Comparison of ENCODE assay signal across 7 mouse cellular contexts in genomic region chr11:53456474-53457371, GRCm38 (mm10). TPM values are rescaled to one million over a fixed set of nuclear protein-coding genes. Genes with fewer than 3 reads are reported as not detected.
DNase-seq lines count a peak whose midpoint lies in the region; ATAC-seq and TF ChIP-seq lines count a peak whose summit lies in the region.

Gm10447 (minus strand) TSS chr11:53457110.
Shroom1 (plus strand) TSS chr11:53457205.

- H3K4me1 ChIP-seq in intestine, embryonic 14.5 days (replicated peaks; ENCODE audit: control insufficient read depth, insufficient read depth, low read length) = no peaks in the 10 kb centered on the region
- peaks cover 0 to 2% of the 10 kb centered on the region in 2 experiments; a peak in 2 of 4 replicates for H3K4me1 ChIP-seq in liver, embryonic 14.5 days (replicated peaks; ENCODE audit: control insufficient read depth in 2 of 2, insufficient read depth in 2 of 2, low read length in 1 of 2)
- no peaks in the 10 kb centered on the region for H3K4me1 ChIP-seq in neural tube, embryonic 11.5 days (ENCODE audit: control insufficient read depth, insufficient read depth, low read length)

- peak; percentile 85 for ATAC-seq in intestine, embryonic 14.5 days (replicated peaks; ENCODE audit: low FRiP score, low TSS enrichment, low read depth)
- ATAC-seq in liver, embryonic 14.5 days (ENCODE audit: insufficient read depth) = peak; percentile 58
- ATAC-seq in neural tube, embryonic 11.5 days (ENCODE audit: insufficient read depth, low FRiP score, low TSS enrichment) = no peak; the same call in 1 of the 2 replicates

- H3K27me3 ChIP-seq in intestine, embryonic 14.5 days (replicated peaks; ENCODE audit: control insufficient read depth, insufficient read depth, low read length) = peaks cover 15% of the 10 kb centered on the region
- peaks cover 25% of the 10 kb centered on the region for H3K27me3 ChIP-seq in liver, embryonic 14.5 days (ENCODE audit: control insufficient read depth, insufficient read depth, low read length)
- peaks cover 22% of the 10 kb centered on the region for H3K27me3 ChIP-seq in neural tube, embryonic 11.5 days (ENCODE audit: control insufficient read depth, insufficient read depth, low read length)

- peak within 1 kb of the TSS; percentile 49 for H3K9ac ChIP-seq in intestine, embryonic 14.5 days (ENCODE audit: low read length)
- H3K9ac ChIP-seq in liver, embryonic 14.5 days (replicated peaks) = no peak within 1 kb of the TSS; the same call in 1 of the 2 replicates
- H3K9ac ChIP-seq in neural tube, embryonic 11.5 days (ENCODE audit: low read length) = peak within 1 kb of the TSS; percentile 39; the same call in 1 of the 2 replicates

- no peak within 1 kb of the TSS for H3K27ac ChIP-seq in intestine, embryonic 14.5 days (ENCODE audit: low read depth)
- H3K27ac ChIP-seq in liver, embryonic 14.5 days = no peak within 1 kb of the TSS
- H3K27ac ChIP-seq in neural tube, embryonic 11.5 days (ENCODE audit: low read depth, low read length) = no peak within 1 kb of the TSS

- no peaks in the 10 kb centered on the region for H3K36me3 ChIP-seq in intestine, embryonic 14.5 days (ENCODE audit: control insufficient read depth, insufficient read depth, low read length)
- no peaks in the 10 kb centered on the region for H3K36me3 ChIP-seq in liver, embryonic 14.5 days (replicated peaks; ENCODE audit: control insufficient read depth, insufficient read depth, low read depth)
- H3K36me3 ChIP-seq in neural tube, embryonic 11.5 days (ENCODE audit: control insufficient read depth, insufficient read depth, low read length) = no peaks in the 10 kb centered on the region

- H3K9me3 ChIP-seq in intestine, embryonic 14.5 days (ENCODE audit: control insufficient read depth, low read length) = no peaks in the 10 kb centered on the region
- H3K9me3 ChIP-seq in liver, embryonic 14.5 days (ENCODE audit: control insufficient read depth, low read length) = no peaks in the 10 kb centered on the region
- no peaks in the 10 kb centered on the region for H3K9me3 ChIP-seq in neural tube, embryonic 11.5 days (ENCODE audit: control insufficient read depth, low read length)

- H3K4me3 ChIP-seq in intestine, embryonic 14.5 days (ENCODE audit: low read depth, low read length) = peak within 1 kb of the TSS; percentile 56
- H3K4me3 ChIP-seq in liver, embryonic 14.5 days (ENCODE audit: insufficient read depth in 1 of 2, low read depth in 2 of 2, low read length in 2 of 2) = peak within 1 kb of the TSS; percentile 45 to 48
- H3K4me3 ChIP-seq in neural tube, embryonic 11.5 days (ENCODE audit: low read depth, low read length) = peak within 1 kb of the TSS; percentile 41

- DNase-seq in ZHBTc4 (ENCODE audit: low read depth, low spot score) = peak; percentile 78
- DNase-seq in cerebellum, postnatal 14 days = peak; percentile 63
- peak; percentile 39 for DNase-seq in gastrocnemius, postnatal 25 days
- peak; percentile 77 for DNase-seq in intestine, embryonic 14.5 days (ENCODE audit: low spot score)
- no peak for DNase-seq in liver, embryonic 14.5 days (ENCODE audit: low read depth in 3 of 3, low spot score in 3 of 3)
- peak; percentile 63 for DNase-seq in neural tube, embryonic 11.5 days (ENCODE audit: low spot score)
- no peak for DNase-seq in layer of hippocampus, adult 9-10 months (ENCODE audit: low spot score)

- 4% methylated on average over 42 of the region's 42 CpGs for WGBS in intestine, embryonic 14.5 days
- 4% methylated on average over 40 of the region's 42 CpGs for WGBS in liver, embryonic 14.5 days (ENCODE audit: insufficient replicate concordance)
- WGBS in neural tube, embryonic 11.5 days = 5% methylated on average over 42 of the region's 42 CpGs

- peak within 1 kb of the TSS; percentile 87 for H3K4me2 ChIP-seq in intestine, embryonic 14.5 days (ENCODE audit: low read length)
- H3K4me2 ChIP-seq in liver, embryonic 14.5 days (ENCODE audit: low read depth) = peak within 1 kb of the TSS; percentile 39
- peak within 1 kb of the TSS; percentile 61 for H3K4me2 ChIP-seq in neural tube, embryonic 11.5 days (ENCODE audit: low read depth)

- TF ChIP-seq EP300 in liver, embryonic 14.5 days (IDR thresholded peaks at IDR 0.05; ENCODE audit: low read depth) = no peak

- peak; percentile 28 for TF ChIP-seq CTCF in liver, embryonic 14.5 days (IDR thresholded peaks at IDR 0.05; ENCODE audit: low read depth)

RNA-seq across cellular contexts. Expression of gene Gm10447, which starts in this region (rescaled TPM):
- not detected for total RNA-seq in gastrocnemius, postnatal 25 days (2021)
- polyA plus RNA-seq in intestine, embryonic 14.5 days (2014; fragmentation: Nextera tagmentation; extraction: Ambion mirVana) = not detected in 2 replicates
- 0.15 and 0.19 TPM in 2 replicates for polyA plus RNA-seq in liver, embryonic 14.5 days (2012; rRNA removed)
- not detected in 2 replicates for polyA plus RNA-seq in liver, embryonic 14.5 days (2014; fragmentation: Nextera tagmentation; extraction: Ambion mirVana)
- not detected in 2 replicates for polyA plus RNA-seq in neural tube, embryonic 11.5 days (2014; fragmentation: Nextera tagmentation; extraction: Ambion mirVana)

RNA-seq across cellular contexts. Expression of gene Shroom1, which starts in this region (rescaled TPM):
- under 1 TPM; 0.23 to 0.35 TPM for total RNA-seq in gastrocnemius, postnatal 25 days (2021)
- polyA plus RNA-seq in intestine, embryonic 14.5 days (2014; fragmentation: Nextera tagmentation; extraction: Ambion mirVana) = 0.97 and 1.4 TPM in 2 replicates
- polyA plus RNA-seq in liver, embryonic 14.5 days (2012; rRNA removed) = 1.5 and 1.7 TPM in 2 replicates
- polyA plus RNA-seq in liver, embryonic 14.5 days (2014; fragmentation: Nextera tagmentation; extraction: Ambion mirVana) = 1.6 and 1.7 TPM in 2 replicates
- polyA plus RNA-seq in neural tube, embryonic 11.5 days (2014; fragmentation: Nextera tagmentation; extraction: Ambion mirVana) = 1.5 and 3.1 TPM in 2 replicates

Comparison
In these comparisons a context has a peak if more than half of its experiments do, and no peak if none do; other contexts are left out.
1. Peak in DNase-seq in gastrocnemius, postnatal 25 days; RNA of the genes that start here not detected or under 1 TPM.
2. DNase-seq: peak in ZHBTc4 (single experiment), cerebellum, postnatal 14 days (2 of 2), intestine, embryonic 14.5 days (single experiment) and neural tube, embryonic 11.5 days (single experiment); none in liver, embryonic 14.5 days (0 of 3) and layer of hippocampus, adult 9-10 months (single experiment).
3. Peak in every context shown above with its lines, with median percentiles within 50 percentile points of each other: H3K4me2 ChIP-seq and H3K4me3 ChIP-seq.